Mouse (Mus musculus) stomach, postnatal 0 days (tissue): ENCODE results near the gene B3gnt4.

ENCODE experiments used
- CTCF ChIP-seq: IDR thresholded peaks from 2 replicates; pipeline ENCODE4 v1.5.1; 2016; ENCODE audit warnings: antibody characterized with exemption, low read depth, mild to moderate bottlenecking, moderate library complexity
- EP300 ChIP-seq: optimal IDR thresholded peaks from 2 replicates; pipeline ENCODE3; 2016; ENCODE audit warnings: antibody characterized with exemption

- TF ChIP-seq CTCF (peak; percentile 74), EP300 (no peak)
Observed at GRCm38 (mm10) chr5:123499717-123500116, 10.5 kb upstream of the B3gnt4 start.
